Mouse (Mus musculus) forebrain, embryonic 10.5 days (tissue): ENCODE results near the gene Zfp213. TPM values are rescaled to one million over a fixed set of nuclear protein-coding genes. Genes with fewer than 3 reads are reported as not detected.
A peak's percentile ranks its signal among the peaks of the same experiment; 100 is the strongest.

Source experiments
- DNase-seq: peaks from one replicate; pipeline ENCODE4 v3.0.0-alpha.2; 2017; ENCODE audit warnings: low spot score; ENCODE audit errors: extremely low spot score
- H3K27ac ChIP-seq: fragments of 300-500 bp; sonication (generic); 2 replicates; pipeline ENCODE4 v1.5.1; 2016; ENCODE audit warnings: mild to moderate bottlenecking
- H3K27me3 ChIP-seq: fragments of 300-500 bp; sonication (generic); 2 replicates; pipeline ENCODE4 v1.6.1; 2016; ENCODE audit warnings: mild to moderate bottlenecking; ENCODE audit not compliant: poor library complexity, severe bottlenecking
- H3K36me3 ChIP-seq: fragments of 300-500 bp; sonication (generic); replicated peaks from 2 replicates; pipeline ENCODE4 v1.6.1; 2016; ENCODE audit warnings: mild to moderate bottlenecking, moderate library complexity
- H3K4me1 ChIP-seq: fragments of 300-500 bp; sonication (generic); 2 replicates; pipeline ENCODE4 v1.6.1; 2016
- H3K4me3 ChIP-seq: fragments of 300-500 bp; sonication (generic); 2 replicates; pipeline ENCODE4 v1.5.1; 2016; ENCODE audit warnings: mild to moderate bottlenecking, moderate library complexity
- H3K9me3 ChIP-seq: fragments of 300-500 bp; sonication (generic); 2 replicates; pipeline ENCODE4 v1.6.1; 2016; ENCODE audit warnings: mild to moderate bottlenecking, moderate library complexity
- WGBS: fragments of 180-500 bp; shearing (Covaris S2); methylation state at CpG from one replicate; pipeline ENCODE4 v1.1.7; 2016; 5-methylcytosine and 5-hydroxymethylcytosine counted together
- polyA plus RNA-seq: library from polyadenylated mRNA; unstranded; fragments of >200 nt; fragmentation: Nextera tagmentation; extraction: Ambion mirVana; gene quantifications from 2 replicates; pipeline ENCODE4 v1.2.1, GENCODE M21; 2016

Gene Zfp213
- polyA plus RNA-seq, 1 experiment from 2014 or later, result 27.6 TPM

- Histone ChIP-seq H3K27ac (no peak overlapping the region), H3K36me3 (no peaks in the 10 kb centered on the region), H3K4me3 (peak overlapping the region; percentile 78; the same call in 1 of the 2 replicates), H3K4me1 (peaks cover 32% of the 10 kb centered on the region), H3K9me3 (no peaks in the 10 kb centered on the region), H3K27me3 (0 out of 2 replicates have a peak, but pooled peaks cover 9% of the 10 kb centered on the region)
- 51% methylated on average over 11 of the region's 11 CpGs for WGBS
- no peak for DNase-seq
Observed at GRCm38 (mm10) chr17:23547681-23548443, 16.2 kb downstream of the Zfp213 start.

- Histone ChIP-seq H3K27ac (peak overlapping the region; percentile 85), H3K9me3 (no peaks in the 10 kb centered on the region), H3K27me3 (peaks cover 14% of the 10 kb centered on the region; the same call in 1 of the 2 replicates), H3K36me3 (no peaks in the 10 kb centered on the region), H3K4me1 (peaks cover 40% of the 10 kb centered on the region), H3K4me3 (peak overlapping the region; percentile 78)
- under 1% methylated on average over 42 of the region's 42 CpGs for WGBS
- DNase-seq, result peak; percentile 91
Observed at GRCm38 (mm10) chr17:23546702-23547505, 17.1 kb downstream of the Zfp213 start.

- H3K36me3 ChIP-seq, result no peaks in the 10 kb centered on the region
- WGBS, result under 1% methylated on average over 20 of the region's 20 CpGs
- H3K27me3 ChIP-seq, result peaks cover 20% of the 10 kb centered on the region; the same call in 1 of the 2 replicates
- peak overlapping the region; percentile 78 for H3K4me3 ChIP-seq
- no peaks in the 10 kb centered on the region for H3K9me3 ChIP-seq
- peak overlapping the region; percentile 85 for H3K27ac ChIP-seq
- DNase-seq, result peak; percentile 88
- peaks cover 40% of the 10 kb centered on the region for H3K4me1 ChIP-seq
Observed at GRCm38 (mm10) chr17:23546333-23546701, 17.7 kb downstream of the Zfp213 start.

- peaks cover 22% of the 10 kb centered on the region; the same call in 1 of the 2 replicates for H3K27me3 ChIP-seq
- 11% methylated on average over 6 of the region's 6 CpGs for WGBS
Observed at GRCm38 (mm10) chr17:23545841-23546240, 18.2 kb downstream of the Zfp213 start.

GRCm38 (mm10) chr17:23544766-23545165 lies 19.3 kb downstream of the Zfp213 start:
- H3K27ac ChIP-seq, result no peak overlapping the region
- no peak for DNase-seq
- no peak overlapping the region for H3K4me3 ChIP-seq
- H3K9me3 ChIP-seq, result no peaks in the 10 kb centered on the region
- WGBS, result 94% methylated on average over 1 of the region's 1 CpGs
- H3K27me3 ChIP-seq, result peaks cover 29% of the 10 kb centered on the region
- no peaks in the 10 kb centered on the region for H3K36me3 ChIP-seq
- H3K4me1 ChIP-seq, result peaks cover 43% of the 10 kb centered on the region

More at GRCm38 (mm10) chr17:23545841-23546240, 18.2 kb downstream of the Zfp213 start:
- Histone ChIP-seq H3K4me3 (peak overlapping the region; percentile 78), H3K36me3 (no peaks in the 10 kb centered on the region), H3K27ac (no peak overlapping the region), H3K4me1 (peaks cover 38% of the 10 kb centered on the region), H3K9me3 (no peaks in the 10 kb centered on the region)
- peak; percentile 39 for DNase-seq

- 78% methylated on average over 4 of the region's 4 CpGs for WGBS
- peaks cover 35% of the 10 kb centered on the region for H3K4me1 ChIP-seq
- H3K27ac ChIP-seq, result no peak overlapping the region
- no peak for DNase-seq
- H3K27me3 ChIP-seq, result peaks cover 37% of the 10 kb centered on the region
- no peaks in the 10 kb centered on the region for H3K9me3 ChIP-seq
- no peaks in the 10 kb centered on the region for H3K36me3 ChIP-seq
- H3K4me3 ChIP-seq, result no peak overlapping the region
Observed at GRCm38 (mm10) chr17:23543983-23544382, 20.1 kb downstream of the Zfp213 start.

- peaks cover 36% of the 10 kb centered on the region for H3K4me1 ChIP-seq
- H3K36me3 ChIP-seq, result no peaks in the 10 kb centered on the region
- peak; percentile 13 for DNase-seq
- no peaks in the 10 kb centered on the region for H3K9me3 ChIP-seq
- H3K27ac ChIP-seq, result no peak overlapping the region
- peaks cover 44% of the 10 kb centered on the region for H3K27me3 ChIP-seq
- no peak overlapping the region for H3K4me3 ChIP-seq
- WGBS, result 39% methylated on average over 5 of the region's 5 CpGs
Observed at GRCm38 (mm10) chr17:23543325-23543724, 20.7 kb downstream of the Zfp213 start.

- Histone ChIP-seq H3K4me1 (peaks cover 41% of the 10 kb centered on the region), H3K4me3 (peak overlapping the region; percentile 46; the same call in 1 of the 2 replicates), H3K36me3 (no peaks in the 10 kb centered on the region), H3K9me3 (no peaks in the 10 kb centered on the region), H3K27ac (no peak overlapping the region), H3K27me3 (peaks cover 49% of the 10 kb centered on the region)
- 51% methylated on average over 4 of the region's 4 CpGs for WGBS
- DNase-seq, result peak; percentile 13
Observed at GRCm38 (mm10) chr17:23542835-23543234, 21.2 kb downstream of the Zfp213 start.

- H3K4me3 ChIP-seq, result peak overlapping the region; percentile 46
- peak; percentile 16 for DNase-seq
- H3K36me3 ChIP-seq, result no peaks in the 10 kb centered on the region
- peaks cover 44% of the 10 kb centered on the region for H3K4me1 ChIP-seq
- H3K27ac ChIP-seq, result 0 out of 2 replicates have a peak overlapping the region, but pooled peaks have one; percentile 51
- no peaks in the 10 kb centered on the region for H3K9me3 ChIP-seq
- 12% methylated on average over 12 of the region's 12 CpGs for WGBS
- H3K27me3 ChIP-seq, result peaks cover 55% of the 10 kb centered on the region
Observed at GRCm38 (mm10) chr17:23542004-23542720, 21.9 kb downstream of the Zfp213 start.

- Histone ChIP-seq H3K27ac (no peak overlapping the region), H3K4me3 (peak overlapping the region; percentile 46)
- WGBS, result 5% methylated on average over 31 of the region's 31 CpGs
Observed at GRCm38 (mm10) chr17:23540605-23541475, 23.2 kb downstream of the Zfp213 start.

GRCm38 (mm10) chr17:23540106-23540505 lies 23.9 kb downstream of the Zfp213 start:
- Histone ChIP-seq H3K36me3 (no peaks in the 10 kb centered on the region), H3K9me3 (no peaks in the 10 kb centered on the region), H3K4me3 (peak overlapping the region; percentile 46), H3K27me3 (peaks cover 60% of the 10 kb centered on the region), H3K4me1 (peaks cover 44% of the 10 kb centered on the region), H3K27ac (no peak overlapping the region)
- WGBS, result 35% methylated on average over 3 of the region's 3 CpGs
- no peak for DNase-seq

More at GRCm38 (mm10) chr17:23540605-23541475, 23.2 kb downstream of the Zfp213 start:
- peaks cover 60% of the 10 kb centered on the region for H3K27me3 ChIP-seq
- no peaks in the 10 kb centered on the region for H3K36me3 ChIP-seq
- DNase-seq, result peak; percentile 70
- H3K4me1 ChIP-seq, result peaks cover 44% of the 10 kb centered on the region
- no peaks in the 10 kb centered on the region for H3K9me3 ChIP-seq
